Mouse (Mus musculus) skeletal muscle tissue, adult 2 months (tissue): ENCODE measurements around the gene Wiz.

Experiments
- DNase-seq: peaks from one replicate; pipeline ENCODE4 v3.0.0-alpha.2; 2012; ENCODE audit warnings: low read depth, low spot score

Wiz gene

GRCm38 (mm10) chr17:32389101-32389659 is at the start of gene Wiz:
Gene Wiz (minus strand): TSS chr17:32389439.
- DNase-seq: peak; percentile 92

- DNase-seq: no peak
Measured at GRCm38 (mm10) chr17:32437106-32437505, 47.9 kb upstream of the Wiz start.

GRCm38 (mm10) chr17:32435151-32435550 is 45.9 kb upstream of the Wiz start:
- DNase-seq: no peak

- DNase-seq: no peak
Measured at GRCm38 (mm10) chr17:32434324-32434723, 45.1 kb upstream of the Wiz start.

GRCm38 (mm10) chr17:32431972-32432371 is 42.7 kb upstream of the Wiz start:
- DNase-seq: peak; percentile 27

- DNase-seq: no peak
Measured at GRCm38 (mm10) chr17:32426610-32427009, 37.4 kb upstream of the Wiz start.

GRCm38 (mm10) chr17:32424034-32424433 is 34.8 kb upstream of the Wiz start, which contains the start of gene Pglyrp2:
Gene Pglyrp2 (minus strand): TSS chr17:32424167.
- DNase-seq: no peak

- DNase-seq: no peak
Measured at GRCm38 (mm10) chr17:32420781-32421180, 31.5 kb upstream of the Wiz start.

GRCm38 (mm10) chr17:32419989-32420388 is 30.8 kb upstream of the Wiz start:
- DNase-seq: no peak

GRCm38 (mm10) chr17:32416771-32417170 is 27.5 kb upstream of the Wiz start:
- DNase-seq: no peak

GRCm38 (mm10) chr17:32415417-32416020 is 26.3 kb upstream of the Wiz start:
- no peak for DNase-seq

GRCm38 (mm10) chr17:32411898-32412297 is 22.7 kb upstream of the Wiz start:
- no peak for DNase-seq

GRCm38 (mm10) chr17:32403417-32403816 is 14.2 kb upstream of the Wiz start, which contains the start of gene Rasal3:
Gene Rasal3 (minus strand): TSS chr17:32403583.
- DNase-seq: no peak

GRCm38 (mm10) chr17:32402779-32403157 is 13.5 kb upstream of the Wiz start:
- DNase-seq: no peak

- DNase-seq: no peak
Measured at GRCm38 (mm10) chr17:32402011-32402778, 13.0 kb upstream of the Wiz start.

- DNase-seq: no peak
Measured at GRCm38 (mm10) chr17:32396266-32396665, 7.0 kb upstream of the Wiz start.

- DNase-seq: no peak
Measured at GRCm38 (mm10) chr17:32393944-32394343, 4.7 kb upstream of the Wiz start.

GRCm38 (mm10) chr17:32388370-32389100 is 704 bp downstream of the Wiz start:
- peak; percentile 21 for DNase-seq

- DNase-seq: no peak
Measured at GRCm38 (mm10) chr17:32387986-32388369, 1.3 kb downstream of the Wiz start.

GRCm38 (mm10) chr17:32386659-32387432 is 2.4 kb downstream of the Wiz start:
- DNase-seq: no peak

- DNase-seq: peak; percentile 21
Measured at GRCm38 (mm10) chr17:32383661-32384060, 5.6 kb downstream of the Wiz start.
